Mouse (Mus musculus): ENCODE results near the gene Raver2. TPM values are rescaled to one million over a fixed set of nuclear protein-coding genes. Genes with fewer than 3 reads are reported as not detected.

Raver2 gene
- polyA plus RNA-seq, 1 experiment from 2014 or later = 14.8 TPM

DNA sequence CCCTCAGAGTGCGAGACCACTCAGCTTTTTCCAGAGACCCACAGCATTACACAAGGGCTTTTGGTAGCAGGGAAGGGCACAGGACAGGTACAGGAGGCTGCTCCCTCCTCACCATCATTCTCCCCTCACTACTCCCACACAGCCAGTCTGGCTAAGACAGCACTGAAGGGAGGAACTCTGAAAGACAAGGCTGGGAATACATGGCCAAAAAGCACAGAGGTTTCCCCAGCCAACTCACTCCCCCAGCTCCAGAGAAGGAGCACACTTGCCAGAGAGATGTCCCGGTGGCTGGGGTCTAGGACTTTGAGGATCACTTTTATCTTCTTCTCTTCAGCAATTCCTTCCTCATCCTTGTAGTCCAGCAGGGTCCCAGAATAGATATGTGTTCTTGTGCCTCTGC, 95.4 kb downstream of the Raver2 start:
- H3K27ac ChIP-seq (replicated peaks) = no peak overlapping the region
- H3K36me3 ChIP-seq = peaks cover 35% of the 10 kb centered on the region
- WGBS = 92% methylated on average over 2 of the region's 2 CpGs
- H3K9me3 ChIP-seq (replicated peaks) = no peaks in the 10 kb centered on the region
- DNase-seq (ENCODE audit: low spot score) = no peak
- H3K4me3 ChIP-seq = no peak overlapping the region
- no peaks in the 10 kb centered on the region for H3K4me1 ChIP-seq
- no peaks in the 10 kb centered on the region for H3K27me3 ChIP-seq (ENCODE audit: low read depth, poor library complexity, severe bottlenecking)

DNA sequence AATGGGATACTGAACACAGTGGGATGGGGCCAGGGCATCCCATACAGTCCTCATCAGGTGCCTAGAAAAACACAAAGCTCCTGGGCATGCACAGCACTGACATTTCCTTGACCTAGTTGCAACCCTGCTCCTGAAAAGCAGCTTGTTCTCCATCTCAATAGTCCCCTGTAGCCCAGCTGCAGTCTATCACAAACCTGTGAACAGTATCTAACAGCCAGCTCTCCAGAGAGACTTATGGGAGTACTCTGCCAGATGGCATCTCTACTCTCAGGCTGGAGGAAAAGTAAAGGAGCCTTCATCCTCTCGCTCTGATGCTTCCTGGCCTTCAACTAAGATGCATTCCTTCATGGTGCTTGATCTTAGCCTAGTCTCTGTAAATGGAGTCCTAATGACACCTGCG, 95.9 kb downstream of the Raver2 start:
- no peak for DNase-seq (ENCODE audit: low spot score)
- Histone ChIP-seq H3K9me3 (replicated peaks) (no peaks in the 10 kb centered on the region), H3K36me3 (peaks cover 31% of the 10 kb centered on the region), H3K27me3 (ENCODE audit: low read depth, poor library complexity, severe bottlenecking) (no peaks in the 10 kb centered on the region), H3K4me1 (no peaks in the 10 kb centered on the region), H3K27ac (replicated peaks) (no peak overlapping the region), H3K4me3 (no peak overlapping the region)
- WGBS = 92% methylated on average over 2 of the region's 2 CpGs

DNA sequence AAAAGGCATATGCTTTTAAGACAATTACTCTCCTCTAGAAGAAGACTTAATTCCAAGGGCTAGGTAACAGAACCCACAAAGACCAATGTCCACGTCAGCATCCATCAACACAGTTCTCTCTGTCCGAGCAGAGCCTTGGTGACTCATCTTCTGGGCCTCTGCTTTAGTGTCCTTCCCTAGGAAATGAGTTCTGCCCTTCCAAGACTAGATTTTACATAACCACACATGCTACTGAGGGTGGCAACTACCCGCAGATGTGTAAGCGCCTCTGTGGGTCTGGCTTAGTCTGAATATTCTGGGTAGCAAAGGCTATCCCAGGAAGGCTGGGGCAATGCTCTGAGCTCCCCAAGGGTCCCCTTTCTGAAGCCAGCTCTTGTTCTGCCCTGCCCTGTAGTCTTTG, 97.0 kb downstream of the Raver2 start:
- H3K4me1 ChIP-seq = no peaks in the 10 kb centered on the region
- H3K36me3 ChIP-seq = peaks cover 30% of the 10 kb centered on the region
- WGBS = 89% methylated on average over 4 of the region's 4 CpGs
- H3K27ac ChIP-seq (replicated peaks) = no peak overlapping the region
- no peak overlapping the region for H3K4me3 ChIP-seq
- no peaks in the 10 kb centered on the region for H3K9me3 ChIP-seq (replicated peaks)
- H3K27me3 ChIP-seq (ENCODE audit: low read depth, poor library complexity, severe bottlenecking) = no peaks in the 10 kb centered on the region
- DNase-seq (ENCODE audit: low spot score) = no peak

DNA sequence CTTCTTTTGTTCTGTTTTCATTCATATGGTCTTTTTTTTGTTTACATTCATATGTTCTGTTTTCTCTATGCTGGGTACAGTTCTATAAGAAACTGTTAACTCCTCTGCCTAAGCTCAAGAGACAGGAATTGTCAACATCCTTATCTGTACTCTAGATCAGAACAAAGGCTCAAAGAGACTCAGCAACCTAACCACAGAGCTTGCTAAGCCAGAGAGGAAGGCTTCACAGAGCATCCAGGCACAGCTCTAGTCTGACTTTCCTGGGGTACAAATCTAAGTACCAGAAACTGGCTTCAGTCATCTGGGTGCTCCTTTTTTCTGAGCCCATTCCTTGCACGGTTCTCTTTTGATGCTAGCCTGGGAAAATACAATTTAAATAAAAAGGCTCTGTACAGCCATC, 99.0 kb downstream of the Raver2 start:
- no peak overlapping the region for H3K27ac ChIP-seq (replicated peaks)
- 75% methylated on average over 1 of the region's 1 CpGs for WGBS
- no peaks in the 10 kb centered on the region for H3K27me3 ChIP-seq (ENCODE audit: low read depth, poor library complexity, severe bottlenecking)
- DNase-seq (ENCODE audit: low spot score) = no peak
- H3K4me3 ChIP-seq = no peak overlapping the region
- no peaks in the 10 kb centered on the region for H3K9me3 ChIP-seq (replicated peaks)
- H3K36me3 ChIP-seq = peaks cover 22% of the 10 kb centered on the region
- no peaks in the 10 kb centered on the region for H3K4me1 ChIP-seq

DNA sequence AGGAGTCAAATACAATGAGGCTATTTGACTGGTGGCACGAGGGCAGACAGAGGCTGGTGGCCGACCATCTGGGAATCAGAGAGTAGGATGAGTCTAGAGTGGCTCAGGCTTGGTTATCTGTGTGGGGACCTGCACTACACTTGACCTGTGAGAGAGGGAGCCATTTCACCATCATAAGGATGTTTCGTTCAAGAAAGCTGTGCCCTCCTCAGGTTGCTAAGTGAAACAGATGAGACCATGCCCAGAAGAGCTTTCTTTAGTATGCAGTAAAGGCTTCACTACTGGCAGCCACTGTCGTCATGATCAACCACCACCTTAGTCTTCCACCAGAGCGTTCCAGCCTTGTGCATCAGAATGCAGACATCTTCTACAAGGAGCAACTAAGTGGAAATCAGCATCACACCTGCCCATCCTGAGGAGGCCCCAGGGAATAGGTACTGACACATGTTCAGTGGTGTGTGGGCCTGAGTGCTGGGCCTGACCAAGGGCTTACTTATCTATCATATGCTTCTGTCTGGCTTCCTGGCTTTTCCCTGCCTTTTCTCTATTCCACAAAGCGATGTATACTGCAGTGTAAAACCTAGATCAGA, 99.5 kb downstream of the Raver2 start:
- no peak overlapping the region for H3K27ac ChIP-seq (replicated peaks)
- 55% methylated on average over 6 of the region's 6 CpGs for WGBS
- no peak for DNase-seq (ENCODE audit: low spot score)

DNA sequence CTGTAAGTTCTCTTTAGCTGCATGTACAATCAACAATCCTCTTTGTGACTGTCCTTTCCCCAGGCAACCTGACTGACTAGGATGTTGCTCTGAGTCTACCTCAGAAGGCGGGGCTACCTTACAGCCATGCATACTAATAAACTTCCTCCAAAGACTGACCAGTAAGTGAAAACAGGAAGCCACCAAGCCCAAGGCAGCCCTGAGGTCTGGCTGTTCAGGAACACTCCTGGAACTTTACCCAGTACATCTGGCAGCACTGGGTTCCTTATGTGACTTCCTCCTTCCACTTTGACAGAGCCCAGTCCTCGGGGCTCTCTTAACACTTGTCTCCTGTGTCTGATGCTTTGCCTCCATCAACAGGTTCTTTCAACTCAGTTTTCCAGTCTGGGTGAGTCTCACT, 104.0 kb downstream of the Raver2 start:
- Histone ChIP-seq H3K4me1 (no peaks in the 10 kb centered on the region), H3K36me3 (peaks cover 32% of the 10 kb centered on the region), H3K27me3 (ENCODE audit: low read depth, poor library complexity, severe bottlenecking) (no peaks in the 10 kb centered on the region), H3K9me3 (replicated peaks) (no peaks in the 10 kb centered on the region), H3K27ac (replicated peaks) (no peak overlapping the region), H3K4me3 (no peak overlapping the region)
- DNase-seq (ENCODE audit: low spot score) = no peak
- WGBS = 85% methylated on average over 2 of the region's 2 CpGs

More for the DNA sequence above, 99.5 kb downstream of the Raver2 start:
- Histone ChIP-seq H3K27me3 (ENCODE audit: low read depth, poor library complexity, severe bottlenecking) (no peaks in the 10 kb centered on the region), H3K4me3 (no peak overlapping the region), H3K36me3 (peaks cover 19% of the 10 kb centered on the region), H3K9me3 (replicated peaks) (no peaks in the 10 kb centered on the region), H3K4me1 (no peaks in the 10 kb centered on the region)

DNA sequence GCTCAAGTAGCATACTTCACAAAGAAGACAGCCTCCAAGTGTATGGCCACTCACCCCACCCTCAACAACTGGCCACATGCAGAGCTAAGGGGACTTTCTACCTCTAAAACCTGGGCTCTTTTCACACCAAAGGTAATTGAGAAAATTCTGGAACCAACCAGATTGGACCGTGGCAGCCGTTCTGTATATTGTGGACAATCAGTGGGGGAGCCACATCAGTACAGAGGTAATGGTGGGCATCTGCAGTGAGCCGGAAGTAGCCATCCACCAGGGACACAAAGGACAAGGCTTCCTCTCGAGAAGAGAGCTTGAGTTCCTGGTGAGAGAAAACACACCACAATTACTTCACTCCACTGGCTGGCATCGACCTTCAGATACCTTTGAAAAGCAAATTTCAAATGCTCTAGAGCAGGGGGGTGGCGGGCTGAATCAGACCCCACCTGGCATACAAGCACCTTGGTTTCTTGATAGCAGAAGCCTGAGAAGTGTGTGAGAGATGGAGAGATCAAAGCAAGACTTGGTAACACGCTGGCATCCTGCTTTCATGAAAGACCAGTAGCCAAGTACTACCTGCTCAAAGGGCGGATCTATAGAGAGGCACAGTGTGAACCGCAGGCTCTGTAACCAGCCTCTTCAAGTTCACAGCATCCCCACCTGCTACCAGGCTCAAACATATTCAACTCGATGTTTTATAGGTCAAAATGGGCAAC, 106.3 kb downstream of the Raver2 start:
- Histone ChIP-seq H3K27me3 (ENCODE audit: low read depth, poor library complexity, severe bottlenecking) (no peaks in the 10 kb centered on the region), H3K36me3 (peaks cover 29% of the 10 kb centered on the region), H3K4me3 (no peak overlapping the region), H3K4me1 (0 out of 2 replicates have a peak, but pooled peaks cover 3% of the 10 kb centered on the region), H3K27ac (replicated peaks) (no peak overlapping the region), H3K9me3 (replicated peaks) (no peaks in the 10 kb centered on the region)
- WGBS = 86% methylated on average over 10 of the region's 10 CpGs
- DNase-seq (ENCODE audit: low spot score) = no peak

DNA sequence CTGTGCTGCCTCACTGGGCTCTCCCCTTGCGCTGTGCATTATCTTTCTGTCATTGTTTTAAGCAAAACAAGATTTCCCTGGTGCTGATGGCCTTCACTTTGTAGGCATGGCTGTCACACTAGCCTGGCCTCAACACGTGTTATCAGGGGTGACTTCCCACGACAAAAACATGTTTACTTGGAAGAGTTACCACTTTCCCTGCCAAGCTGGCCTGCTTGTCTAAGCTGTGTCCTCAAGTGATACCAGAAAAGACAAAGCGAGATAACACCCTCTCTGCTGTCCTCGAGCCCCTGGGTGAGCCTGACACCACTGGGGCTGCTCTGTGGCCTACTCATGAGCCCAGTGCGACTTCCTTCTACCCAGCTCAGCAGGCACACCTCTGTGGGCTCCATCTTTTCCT, 107.3 kb downstream of the Raver2 start:
- WGBS = 87% methylated on average over 6 of the region's 6 CpGs
- Histone ChIP-seq H3K4me1 (0 out of 2 replicates have a peak, but pooled peaks cover 5% of the 10 kb centered on the region), H3K36me3 (peaks cover 22% of the 10 kb centered on the region), H3K4me3 (no peak overlapping the region), H3K27ac (replicated peaks) (no peak overlapping the region), H3K27me3 (ENCODE audit: low read depth, poor library complexity, severe bottlenecking) (no peaks in the 10 kb centered on the region), H3K9me3 (replicated peaks) (no peaks in the 10 kb centered on the region)
- DNase-seq (ENCODE audit: low spot score) = no peak

DNA sequence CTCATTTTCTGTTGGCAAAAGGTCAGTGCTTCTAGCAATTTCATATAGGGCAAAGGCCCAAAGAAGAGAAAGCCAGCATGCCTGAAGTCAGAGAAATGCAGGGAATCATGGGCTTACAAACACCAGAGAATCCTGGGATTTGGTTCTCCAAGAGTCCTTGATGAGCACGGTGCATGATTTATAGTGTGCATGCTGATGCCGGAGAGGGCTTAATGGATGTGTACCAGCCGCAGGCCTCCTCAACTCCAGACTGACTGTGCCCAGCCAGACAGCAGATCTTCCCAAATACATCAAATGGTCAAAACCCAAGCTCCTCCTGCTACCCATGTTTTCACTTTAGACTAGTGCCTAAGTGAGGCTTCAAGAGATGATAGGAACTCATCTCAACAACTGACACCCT, 109.0 kb downstream of the Raver2 start:
- Histone ChIP-seq H3K9me3 (replicated peaks) (no peaks in the 10 kb centered on the region), H3K4me1 (0 out of 2 replicates have a peak, but pooled peaks cover 5% of the 10 kb centered on the region), H3K27ac (replicated peaks) (no peak overlapping the region), H3K27me3 (ENCODE audit: low read depth, poor library complexity, severe bottlenecking) (no peaks in the 10 kb centered on the region), H3K36me3 (peaks cover 29% of the 10 kb centered on the region), H3K4me3 (no peak overlapping the region)
- WGBS = 93% methylated on average over 3 of the region's 3 CpGs
- no peak for DNase-seq (ENCODE audit: low spot score)

DNA sequence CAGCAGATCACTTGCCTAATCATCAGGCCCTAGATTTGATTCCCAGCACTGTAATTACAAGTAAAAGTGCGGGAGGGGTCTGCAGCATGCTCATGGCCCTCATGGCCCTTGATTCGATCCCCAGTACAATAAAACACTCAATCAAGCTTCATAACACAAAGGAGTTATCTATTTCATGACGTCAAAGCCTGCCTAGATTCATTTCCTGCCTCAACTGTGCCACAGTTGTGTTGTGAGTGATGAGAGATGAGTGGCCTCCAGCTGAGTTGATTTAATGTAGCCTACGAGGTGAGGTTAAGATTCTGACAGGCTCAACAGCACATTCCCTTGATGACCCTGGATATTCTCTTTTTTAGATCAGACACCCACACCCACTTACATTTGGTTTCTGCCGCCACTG, 110.3 kb downstream of the Raver2 start:
- WGBS = 82% methylated on average over 5 of the region's 5 CpGs
- no peak overlapping the region for H3K4me3 ChIP-seq
- H3K27ac ChIP-seq (replicated peaks) = no peak overlapping the region
- peaks cover 28% of the 10 kb centered on the region for H3K36me3 ChIP-seq
- H3K27me3 ChIP-seq (ENCODE audit: low read depth, poor library complexity, severe bottlenecking) = no peaks in the 10 kb centered on the region
- 0 out of 2 replicates have a peak, but pooled peaks cover 5% of the 10 kb centered on the region for H3K4me1 ChIP-seq
- DNase-seq (ENCODE audit: low spot score) = no peak
- H3K9me3 ChIP-seq (replicated peaks) = no peaks in the 10 kb centered on the region

DNA sequence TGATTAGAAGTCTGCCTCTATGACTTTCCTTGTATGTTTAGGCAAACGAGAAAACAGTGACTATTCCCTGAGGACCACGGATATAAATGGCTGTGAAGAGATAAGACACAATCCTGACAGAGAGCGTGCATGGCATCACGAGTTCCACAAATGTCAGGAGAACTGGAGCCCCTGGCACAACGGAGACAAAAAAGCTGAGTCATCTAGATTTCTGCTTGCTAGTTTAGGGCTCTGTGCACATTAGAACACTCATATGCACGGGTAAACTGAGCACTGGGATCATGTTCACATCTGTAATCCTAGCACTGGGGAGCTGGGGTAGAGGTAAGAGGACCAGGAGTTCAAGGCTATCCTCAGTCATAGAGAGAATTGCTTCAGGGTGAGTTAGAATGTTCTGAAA, 111.1 kb downstream of the Raver2 start:
- Histone ChIP-seq H3K4me3 (no peak overlapping the region), H3K36me3 (peaks cover 21% of the 10 kb centered on the region), H3K27ac (replicated peaks) (no peak overlapping the region), H3K4me1 (0 out of 2 replicates have a peak, but pooled peaks cover 5% of the 10 kb centered on the region), H3K27me3 (ENCODE audit: low read depth, poor library complexity, severe bottlenecking) (no peaks in the 10 kb centered on the region), H3K9me3 (replicated peaks) (no peaks in the 10 kb centered on the region)
- WGBS = 81% methylated on average over 6 of the region's 6 CpGs
- DNase-seq (ENCODE audit: low spot score) = no peak

DNA sequence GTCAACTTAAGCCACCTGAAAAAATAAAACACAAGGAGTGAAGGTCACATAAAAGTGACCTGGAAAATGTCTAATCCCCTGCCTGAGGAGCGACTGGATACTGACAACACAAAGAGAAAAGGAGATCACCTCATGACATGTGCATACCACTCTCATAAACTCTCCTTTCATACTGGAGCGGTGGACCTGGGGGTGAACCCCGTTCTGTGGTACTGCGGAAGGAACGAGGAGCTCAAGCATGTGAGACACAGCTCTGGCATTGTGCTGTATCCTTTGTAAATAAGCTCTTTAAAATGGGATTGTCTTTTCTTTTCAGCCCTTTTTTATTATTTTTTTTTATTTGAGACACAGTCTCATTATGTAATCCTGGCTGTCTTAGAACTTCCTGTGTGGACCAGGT, 111.9 kb downstream of the Raver2 start:
- no peak for DNase-seq (ENCODE audit: low spot score)
- Histone ChIP-seq H3K4me1 (0 out of 2 replicates have a peak, but pooled peaks cover 5% of the 10 kb centered on the region), H3K27me3 (ENCODE audit: low read depth, poor library complexity, severe bottlenecking) (no peaks in the 10 kb centered on the region), H3K9me3 (replicated peaks) (no peaks in the 10 kb centered on the region), H3K36me3 (peaks cover 17% of the 10 kb centered on the region), H3K4me3 (no peak overlapping the region), H3K27ac (replicated peaks) (no peak overlapping the region)
- WGBS = 65% methylated on average over 5 of the region's 5 CpGs

DNA sequence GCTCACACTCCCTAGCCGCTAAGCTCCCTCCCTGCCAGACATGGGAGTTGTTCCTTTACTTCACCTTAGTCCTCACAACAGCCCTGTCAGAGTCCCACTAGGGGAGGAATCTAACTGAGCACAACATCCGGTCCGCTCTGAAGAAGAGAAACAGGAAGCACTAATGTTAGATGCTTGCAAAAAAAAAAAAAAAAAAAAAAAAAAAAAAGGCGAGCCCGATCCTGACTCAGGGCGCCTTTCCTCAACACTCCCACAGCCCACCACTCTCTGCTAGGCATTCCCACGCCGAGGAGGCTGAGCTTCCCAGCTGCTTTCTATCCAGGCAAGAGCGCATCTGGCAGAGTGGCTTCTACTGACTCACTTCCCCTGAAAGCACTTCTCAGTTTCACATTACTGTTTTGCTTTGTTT, 113.8 kb downstream of the Raver2 start:
- H3K4me1 ChIP-seq = 0 out of 2 replicates have a peak, but pooled peaks cover 5% of the 10 kb centered on the region
- no peak for DNase-seq (ENCODE audit: low spot score)
- H3K27me3 ChIP-seq (ENCODE audit: low read depth, poor library complexity, severe bottlenecking) = no peaks in the 10 kb centered on the region
- H3K9me3 ChIP-seq (replicated peaks) = no peaks in the 10 kb centered on the region
- no peak overlapping the region for H3K4me3 ChIP-seq
- WGBS = 73% methylated on average over 7 of the region's 9 CpGs
- no peak overlapping the region for H3K27ac ChIP-seq (replicated peaks)
- H3K36me3 ChIP-seq = peaks cover 13% of the 10 kb centered on the region

Data from midbrain, embryonic 10.5 days (tissue).